Mouse (Mus musculus) Muller cell, postnatal 12 days (primary cell): ENCODE results near the gene AI837181.

ENCODE experiments used
- DNase-seq: peaks from one replicate; pipeline ENCODE4 v3.0.0-alpha.2; 2015; ENCODE audit errors: inconsistent ontology term

Gene AI837181

GRCm38 (mm10) chr19:5471846-5472245 is 46.9 kb downstream of the AI837181 start:
- no peak for DNase-seq

GRCm38 (mm10) chr19:5472857-5473256 is 47.9 kb downstream of the AI837181 start:
- no peak for DNase-seq

- DNase-seq: peak; percentile 92
Observed at GRCm38 (mm10) chr19:5473720-5474119, 48.8 kb downstream of the AI837181 start, which contains the start of gene Efemp2. TSS of gene Efemp2 (plus strand) at chr19:5473954.

- peak; percentile 75 for DNase-seq
Observed at GRCm38 (mm10) chr19:5474281-5475068, 49.5 kb downstream of the AI837181 start.

GRCm38 (mm10) chr19:5475069-5475714 is 50.2 kb downstream of the AI837181 start:
- DNase-seq: peak; percentile 69
